Mouse (Mus musculus) embryonic fibroblast, embryonic 13.5 days (primary cell): Measurements from ENCODE around the gene Ccdc151.

Experiments used
- CTCF ChIP-seq: IDR thresholded peaks from 2 replicates; pipeline ENCODE4 v1.5.1; 2011; ENCODE audit warnings: mild to moderate bottlenecking, control low read depth, low read length, moderate library complexity, borderline replicate concordance; ENCODE audit not compliant: insufficient read depth
- POLR2A ChIP-seq: IDR thresholded peaks from 2 replicates; pipeline ENCODE4 v1.6.1; 2011; ENCODE audit warnings: low read depth, mild to moderate bottlenecking, control low read depth, low read length, moderate library complexity

- TF ChIP-seq CTCF (peak; percentile 47; the same call in 1 of the 2 replicates), POLR2A (no peak)
Measured at GRCm38 (mm10) chr9:21977972-21978371, 24.5 kb downstream of the Ccdc151 start.
